Mouse (Mus musculus) testis, adult 2 months (tissue): ENCODE measurements around the gene Vsir.

Experiments
- CTCF ChIP-seq: fragments of 200-500 bp; IDR thresholded peaks from 2 replicates; pipeline ENCODE4 v1.5.1; 2012; ENCODE audit warnings: low read depth, mild to moderate bottlenecking, inconsistent platforms, low read length, moderate library complexity; ENCODE audit not compliant: control insufficient read depth, insufficient read depth, insufficient replicate concordance
- POLR2A ChIP-seq: fragments of 200-500 bp; IDR thresholded peaks from 2 replicates; pipeline ENCODE4 v1.6.1; 2012; ENCODE audit warnings: low read depth, mild to moderate bottlenecking, inconsistent platforms, low read length, moderate library complexity; ENCODE audit not compliant: control insufficient read depth

- no peak for TF ChIP-seq CTCF
- TF ChIP-seq POLR2A = no peak
These were observed 54.0 kb downstream of the Vsir start for GRCm38 (mm10) chr10:60400507-60401295.
